Mouse (Mus musculus) spleen, postnatal 4 days (tissue): Measurements from ENCODE around the gene Il13ra1.
A peak's percentile ranks its signal among the peaks of the same experiment; 100 is the strongest.

Experiments
- DNase-seq, 2 experiments: peaks; one replicate each; pipeline ENCODE4 v3.0.0; 2022; ENCODE audit warnings: low spot score in 2 of 2

Gene Il13ra1

GRCm38 (mm10) chrX:36111622-36112421 lies at the start of gene Il13ra1:
Il13ra1 (plus strand) TSS chrX:36112110.
- peak in 1 of 2 experiments; percentile 57 for DNase-seq

- no peak for DNase-seq
Observed at GRCm38 (mm10) chrX:36073997-36074396, 37.9 kb upstream of the Il13ra1 start.

DNA sequence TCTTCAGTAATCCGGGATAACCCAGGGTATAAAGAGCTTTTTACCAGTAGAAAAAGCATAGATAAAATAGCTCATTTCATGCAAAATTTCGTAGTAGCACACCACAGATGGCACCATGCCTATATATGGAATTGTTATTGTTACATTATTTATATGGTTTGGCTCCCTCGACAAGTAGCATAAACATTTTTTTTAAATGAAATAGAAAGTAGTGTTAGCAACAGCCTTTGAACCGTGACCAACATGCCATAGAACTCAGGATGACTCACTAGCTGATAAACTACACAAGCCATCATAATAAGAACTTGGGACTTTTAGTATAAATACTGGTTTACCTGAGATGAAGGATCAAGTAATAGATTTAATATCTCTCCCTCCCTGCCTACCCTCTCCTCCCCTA lies 34.7 kb upstream of the Il13ra1 start:
- DNase-seq, result no peak

GRCm38 (mm10) chrX:36082917-36083316 lies 29.0 kb upstream of the Il13ra1 start:
- DNase-seq, result peak in 1 of 2 experiments; percentile 14

GRCm38 (mm10) chrX:36088464-36089256 lies 23.2 kb upstream of the Il13ra1 start:
- no peak for DNase-seq

GRCm38 (mm10) chrX:36100883-36101282 lies 11.0 kb upstream of the Il13ra1 start:
- no peak for DNase-seq

DNA sequence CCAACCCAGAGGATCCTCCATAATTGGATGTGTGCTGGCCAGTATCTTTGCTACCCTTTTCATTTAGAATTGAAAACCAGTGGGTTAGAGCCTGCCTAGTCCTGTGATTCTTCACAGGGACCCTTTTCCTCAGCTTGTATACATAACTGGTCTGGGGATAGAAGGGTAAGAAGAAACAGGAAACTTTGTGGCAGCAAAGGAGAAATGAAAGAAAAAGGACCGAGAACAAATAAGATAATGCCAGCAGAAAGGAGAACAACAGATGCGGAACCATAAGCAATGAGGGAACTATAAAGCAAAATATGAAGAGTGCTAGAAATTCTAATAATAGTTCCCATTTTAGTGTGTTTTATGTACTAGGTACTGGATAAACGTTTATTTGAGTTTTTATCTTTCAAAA lies 10.6 kb upstream of the Il13ra1 start:
- DNase-seq, result no peak

DNA sequence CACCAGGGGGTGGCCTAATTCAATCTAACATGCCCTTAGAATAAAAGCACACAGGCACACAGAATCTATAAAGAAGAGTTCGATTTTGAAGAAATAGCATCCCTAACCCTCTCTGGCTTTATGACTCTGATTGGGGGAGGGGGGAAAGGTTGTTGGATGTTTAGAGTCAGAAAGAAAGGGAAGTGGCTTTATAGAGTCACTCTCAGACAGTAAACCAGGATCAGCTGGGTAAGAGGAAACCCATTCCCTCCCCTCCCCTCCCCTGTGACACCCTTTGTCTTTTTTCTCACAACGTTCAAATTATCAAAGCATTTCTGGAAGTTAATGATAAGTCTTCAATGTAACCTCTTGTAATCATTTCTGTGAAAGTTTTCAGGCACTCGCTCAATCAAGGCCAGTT lies 3.3 kb upstream of the Il13ra1 start:
- DNase-seq, result no peak

DNA sequence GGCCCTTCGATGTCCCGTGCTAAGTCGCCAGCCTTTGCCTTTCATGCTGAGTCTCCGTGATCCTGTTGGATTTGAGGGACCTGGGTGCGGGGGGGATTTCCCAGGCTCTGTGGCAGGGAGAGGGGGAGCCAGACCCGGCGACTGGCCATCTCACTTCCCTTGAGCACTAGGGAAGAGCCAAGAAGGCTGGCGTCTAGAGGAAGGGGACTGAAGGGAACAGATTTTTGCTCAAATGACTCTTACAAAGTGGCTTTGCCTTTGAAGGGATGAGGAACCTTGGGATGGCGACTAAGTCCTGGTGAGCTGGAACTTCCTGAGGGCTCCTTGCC lies 476 bp downstream of the Il13ra1 start:
- DNase-seq, result peak in 1 of 2 experiments; percentile 57

DNA sequence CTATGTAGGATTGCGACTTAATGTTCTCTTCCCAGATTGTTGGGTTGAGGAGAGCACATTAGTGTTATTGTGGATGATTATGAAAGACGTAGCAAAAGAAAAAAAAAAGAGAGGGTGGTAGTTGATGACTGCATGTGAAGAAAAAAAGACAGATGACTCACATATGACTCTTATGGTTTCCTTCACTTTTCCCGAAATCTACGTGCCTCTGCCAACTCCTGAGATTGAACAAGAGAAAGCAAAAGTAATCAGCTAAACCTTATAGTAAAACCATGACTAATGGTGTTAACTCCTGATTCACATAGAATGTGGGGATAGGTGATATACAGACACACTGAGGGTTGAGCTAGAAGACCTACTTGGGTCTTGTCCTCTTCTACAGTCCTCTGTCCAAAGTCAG lies 3.3 kb downstream of the Il13ra1 start:
- DNase-seq, result no peak

DNA sequence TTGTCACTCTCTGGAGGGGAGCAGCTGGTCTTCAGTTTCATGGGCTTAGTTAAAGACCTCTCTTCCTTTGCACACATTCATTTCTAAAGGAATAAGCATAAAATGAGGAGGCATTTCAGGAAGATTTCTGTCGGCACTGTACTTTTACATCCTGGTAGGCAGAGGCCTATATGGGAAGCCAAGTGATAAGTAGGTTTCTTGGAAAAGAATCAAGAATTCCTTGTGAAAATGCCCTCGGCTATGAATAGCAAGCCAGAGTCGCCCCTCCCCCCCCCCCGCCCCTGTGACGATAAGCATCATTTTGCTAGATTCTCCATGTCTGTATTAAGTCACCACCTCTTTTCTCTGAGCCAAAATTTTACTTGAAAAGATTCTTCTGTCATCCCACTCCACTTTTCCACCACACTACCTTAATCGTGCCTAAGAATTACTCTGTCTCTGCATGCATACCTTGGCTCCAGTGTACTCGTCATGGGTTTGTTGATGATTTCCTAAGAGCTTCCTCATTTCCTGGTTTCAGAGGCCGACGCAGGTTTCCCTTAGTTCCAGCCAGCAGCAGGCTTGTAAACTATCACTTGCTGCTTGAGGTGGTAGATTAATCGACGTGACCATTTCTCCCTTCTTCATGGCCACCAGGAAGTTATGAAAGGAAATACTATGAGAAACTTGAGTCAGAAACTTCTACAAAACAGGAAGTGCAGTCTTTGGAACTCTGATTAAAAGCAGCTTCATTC lies 17.3 kb downstream of the Il13ra1 start:
- DNase-seq, result no peak

DNA sequence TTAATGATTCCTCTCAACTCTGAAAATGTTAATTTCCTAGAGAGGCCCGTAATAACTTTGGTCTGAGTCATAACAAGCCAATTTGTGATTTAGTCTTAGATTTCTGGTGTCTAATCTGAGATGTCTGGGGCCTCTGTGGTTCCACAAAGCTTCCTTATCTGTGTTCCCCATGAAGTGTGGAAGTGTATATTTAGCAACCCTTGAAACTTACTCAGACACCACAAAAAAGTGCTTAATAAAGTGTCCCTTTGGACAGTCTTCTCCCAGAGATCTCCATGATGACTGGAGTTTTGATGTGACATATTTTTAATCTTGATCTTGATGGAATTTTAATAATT lies 17.8 kb downstream of the Il13ra1 start:
- DNase-seq, result no peak

DNA sequence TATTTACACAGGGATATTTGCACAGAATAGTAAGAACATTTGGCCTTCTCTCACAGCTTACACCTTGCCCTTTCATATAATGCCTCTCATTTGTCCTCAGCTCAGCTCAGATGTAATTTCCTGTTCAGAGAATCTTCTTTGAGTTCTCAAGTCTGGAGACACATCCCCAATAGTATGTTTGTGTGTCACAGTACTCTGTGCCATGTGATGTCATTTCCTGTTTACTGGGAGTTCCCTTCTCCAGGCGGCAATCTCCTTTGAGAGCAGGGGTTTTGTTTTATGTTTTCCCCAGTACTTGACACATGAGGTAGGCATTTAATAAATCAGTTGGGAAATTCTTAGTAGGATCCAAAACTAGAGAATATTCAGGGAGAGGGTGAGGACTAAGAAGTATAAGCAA lies 24.4 kb downstream of the Il13ra1 start:
- DNase-seq, result no peak

GRCm38 (mm10) chrX:36141994-36142639 lies 30.2 kb downstream of the Il13ra1 start:
- DNase-seq, result no peak

DNA sequence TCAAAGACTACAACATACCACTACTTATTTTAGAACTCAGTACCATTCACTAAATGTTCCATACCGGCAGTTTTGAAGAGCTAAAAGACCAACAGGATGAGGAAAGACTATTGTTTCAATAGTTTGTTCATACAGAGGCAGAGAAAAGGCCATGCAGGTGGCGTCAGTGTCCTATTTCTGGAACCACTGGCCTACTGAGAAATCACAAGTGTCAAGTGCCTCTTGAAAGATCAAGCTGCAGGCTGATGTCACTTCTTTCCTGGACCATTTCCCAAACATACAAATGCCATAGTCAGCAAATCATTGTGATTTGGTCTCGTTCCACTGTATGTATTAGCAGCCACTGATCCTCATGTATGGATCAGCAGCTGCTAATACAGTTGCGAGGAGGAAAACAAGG lies 34.8 kb downstream of the Il13ra1 start:
- DNase-seq, result no peak

DNA sequence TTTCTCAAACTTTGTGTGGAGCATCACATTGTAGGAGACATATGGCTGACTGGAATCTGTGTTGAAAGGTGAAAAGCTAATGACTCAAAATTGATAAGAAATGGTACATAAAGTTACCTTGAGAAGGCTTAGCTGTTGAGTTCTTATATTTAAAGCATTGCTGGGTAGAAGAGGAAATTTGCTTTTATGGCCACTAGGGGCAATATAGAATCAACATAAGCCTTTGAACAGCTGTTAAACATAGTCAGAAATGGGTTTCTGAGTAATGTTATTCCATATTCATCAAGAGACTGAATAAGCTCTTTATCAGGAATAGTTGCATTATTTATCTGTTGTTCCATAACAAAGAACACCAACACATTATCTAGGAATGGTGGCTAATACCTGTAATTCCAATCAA lies 38.2 kb downstream of the Il13ra1 start:
- DNase-seq, result no peak

DNA sequence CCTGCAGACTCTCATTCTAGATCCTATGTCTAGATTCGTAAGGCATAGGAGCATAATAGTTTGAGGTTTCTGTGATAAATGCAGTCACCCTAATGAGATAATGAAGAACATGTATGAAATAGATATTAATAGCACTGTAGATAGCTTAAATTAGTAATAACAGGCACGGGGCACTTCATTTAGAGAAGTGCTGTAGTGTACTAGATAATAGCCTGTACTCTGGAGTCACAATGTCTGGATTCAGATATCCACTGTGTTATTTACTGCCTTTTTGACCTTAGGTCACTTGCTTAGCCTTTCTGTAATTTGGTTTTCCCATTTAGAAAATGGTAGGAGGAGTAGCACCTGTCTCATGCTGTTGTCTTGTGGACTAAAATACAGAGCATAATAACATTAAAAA lies 44.8 kb downstream of the Il13ra1 start:
- DNase-seq, result no peak

- DNase-seq, result no peak
Observed at GRCm38 (mm10) chrX:36161567-36161966, 49.7 kb downstream of the Il13ra1 start.

GRCm38 (mm10) chrX:36183625-36184024 lies 71.7 kb downstream of the Il13ra1 start:
- DNase-seq, result peak in 1 of 2 experiments; percentile 13

GRCm38 (mm10) chrX:36186036-36186435 lies 74.1 kb downstream of the Il13ra1 start:
- DNase-seq, result no peak

DNA sequence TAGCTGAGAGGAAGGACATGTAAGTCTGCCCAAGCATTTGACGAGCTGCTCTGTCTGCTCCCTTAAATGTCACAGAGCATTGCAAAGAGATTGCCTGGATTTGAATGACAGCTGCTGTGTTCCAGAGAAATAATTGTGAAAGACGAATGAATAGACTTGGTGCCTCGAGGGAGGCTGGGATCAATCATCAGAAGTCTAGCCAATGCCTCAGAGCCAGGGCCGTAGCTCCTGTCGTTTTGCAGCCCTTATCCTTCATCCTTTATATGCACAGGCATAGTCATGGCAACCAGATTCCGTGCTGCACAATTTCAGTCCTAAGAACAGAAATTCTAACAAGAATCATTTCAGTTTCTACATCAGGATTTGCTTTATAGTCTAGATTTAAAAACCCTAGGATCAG lies 74.5 kb downstream of the Il13ra1 start:
- no peak for DNase-seq

DNA sequence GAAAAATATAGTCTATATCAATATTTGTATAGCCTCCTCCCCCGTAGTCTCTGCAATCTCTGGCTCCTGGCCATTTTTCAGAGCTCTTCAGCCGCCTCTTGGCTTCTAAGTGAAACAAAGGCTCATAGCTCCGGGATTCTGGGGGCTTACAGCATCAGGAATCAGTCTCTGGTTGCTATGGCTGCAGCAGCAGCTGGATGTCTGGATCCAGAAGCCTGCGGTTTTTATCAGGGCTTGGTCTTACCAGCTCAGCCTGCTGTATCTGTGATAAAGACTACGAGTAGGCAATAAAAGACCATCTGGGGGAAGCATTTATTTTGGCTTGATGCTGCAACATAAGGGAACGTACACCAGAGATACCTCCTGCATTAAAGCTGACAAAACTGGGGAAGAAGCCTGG lies 82.0 kb downstream of the Il13ra1 start:
- no peak for DNase-seq
